Mouse (Mus musculus): ENCODE measurements at regions not wholly inside any gene's neighbourhood (a gene's known extent, or its start where the extent isn't known, plus 50 kb on each side); places are given as distances from the start of the nearest gene placed in this dataset.

DNA sequence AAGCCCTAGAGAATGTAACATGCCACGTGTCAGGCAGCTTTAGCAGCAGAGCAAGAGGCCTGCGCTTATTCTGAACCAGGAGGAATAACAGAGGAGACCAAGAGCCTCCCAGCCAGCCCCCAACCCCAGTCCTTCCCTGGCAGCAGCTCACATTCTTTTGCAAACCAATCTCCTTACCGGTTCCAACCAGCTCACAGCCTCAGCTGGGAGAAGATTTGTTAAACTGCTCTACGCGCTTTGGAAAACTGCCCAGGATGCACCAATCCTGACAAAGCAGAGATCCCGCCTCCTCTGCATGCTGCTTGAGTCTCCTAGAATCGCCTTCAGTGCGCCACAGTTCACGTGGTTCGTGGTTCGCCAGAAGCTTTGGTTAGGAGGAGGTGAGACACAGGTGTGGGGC is 51.8 kb downstream of the Gm9376 start:
- DNase-seq (ENCODE audit: low spot score) = no peak

DNA sequence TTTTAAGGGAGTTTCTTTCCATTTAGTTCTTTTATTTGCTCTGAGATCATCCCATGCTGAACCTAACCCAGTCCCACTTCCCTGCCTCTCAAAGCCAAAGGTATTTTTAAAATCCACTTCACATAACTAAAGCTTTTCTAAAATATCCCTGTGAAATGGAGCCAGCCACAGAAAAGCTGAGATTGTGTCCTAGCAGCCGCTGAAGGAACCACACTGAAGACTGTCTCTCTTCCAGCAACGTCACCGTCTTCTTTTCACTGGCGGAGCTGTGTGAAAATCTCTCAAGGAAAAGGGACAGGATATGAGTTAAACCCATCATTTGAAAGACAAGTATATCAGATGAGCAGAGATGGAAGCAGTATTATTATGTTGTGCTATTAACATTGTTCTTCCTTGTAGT is 53.3 kb downstream of the Gm9376 start:
- DNase-seq (ENCODE audit: low spot score) = no peak

DNA sequence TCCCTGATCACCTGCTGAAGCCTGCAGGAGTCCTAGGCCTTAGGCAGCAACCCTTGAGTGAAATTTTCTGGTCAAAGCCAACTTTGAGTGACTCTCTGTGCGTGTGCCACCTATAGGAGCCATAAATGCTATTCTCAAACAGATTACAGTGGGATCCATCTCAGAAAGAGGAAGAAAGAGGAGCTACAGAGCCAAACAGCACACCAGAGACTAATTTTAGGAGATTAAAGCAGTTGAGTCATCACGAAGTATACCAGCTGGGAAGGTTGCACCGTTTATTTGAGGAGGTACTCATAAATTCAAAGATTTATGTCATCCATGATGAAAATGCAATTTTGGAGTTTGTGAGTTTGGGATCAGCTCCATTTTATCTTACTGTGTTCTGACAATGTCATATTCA is 54.3 kb downstream of the Gm9376 start:
- no peak for DNase-seq (ENCODE audit: low spot score)

DNA sequence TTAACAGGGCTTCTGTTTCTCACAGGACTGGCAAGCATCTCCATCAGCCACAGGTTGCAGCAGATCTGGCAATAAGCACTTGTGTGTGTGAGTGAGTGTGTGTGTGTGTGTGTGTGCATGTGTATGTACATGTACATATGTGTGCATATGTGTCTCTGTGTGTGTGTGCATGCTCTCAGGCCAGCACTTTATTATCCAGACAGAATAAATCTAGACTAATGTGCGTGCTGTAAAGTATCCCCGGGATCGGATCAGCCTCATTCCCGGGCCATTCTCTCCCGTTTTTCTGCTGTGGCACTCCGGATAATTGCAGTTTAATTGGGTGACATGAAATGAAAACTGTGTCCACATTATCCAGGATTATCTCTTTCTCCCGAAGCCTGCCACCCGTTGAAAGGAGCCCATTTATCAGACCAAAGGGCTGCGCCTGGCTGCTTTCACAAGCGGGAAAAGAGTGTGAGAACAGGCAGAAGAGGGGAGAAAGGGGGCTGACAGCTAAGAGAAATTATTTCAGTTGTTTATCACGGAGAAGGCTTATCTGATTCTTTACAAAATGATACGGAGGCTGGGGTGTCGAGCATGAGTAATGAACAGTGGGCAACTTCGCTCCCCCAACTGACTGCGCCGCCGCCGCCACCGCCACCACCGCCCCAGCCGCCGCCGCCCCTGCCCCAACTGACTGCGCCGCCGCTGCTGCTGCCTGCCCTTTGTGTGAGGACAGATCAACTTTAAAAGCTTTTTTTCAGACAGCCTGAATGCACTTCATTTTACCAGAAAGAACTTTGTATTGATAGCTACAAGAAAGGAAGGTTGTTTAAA is 55.5 kb downstream of the Gm9376 start:
- DNase-seq (ENCODE audit: low spot score) = no peak

DNA sequence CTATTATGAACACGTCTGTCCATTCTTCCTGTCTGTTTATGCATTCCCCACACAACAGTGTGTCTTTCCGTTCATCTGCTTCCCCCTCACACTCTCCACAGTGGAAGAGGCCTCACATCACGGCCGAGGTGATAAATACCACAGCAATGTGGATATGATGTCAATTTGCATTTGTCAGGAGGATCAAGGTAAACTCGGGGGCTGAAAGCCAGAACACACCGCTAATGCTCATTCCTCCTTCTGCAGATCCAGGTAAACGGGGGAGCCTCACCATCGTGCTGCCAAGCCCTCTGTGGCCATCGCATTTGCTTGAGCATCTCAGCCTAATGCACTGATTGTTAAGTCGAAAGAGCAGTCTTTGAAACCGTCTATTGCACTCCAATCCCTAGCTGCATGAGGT is 56.1 kb downstream of the Gm9376 start:
- DNase-seq (ENCODE audit: low spot score) = no peak

DNA sequence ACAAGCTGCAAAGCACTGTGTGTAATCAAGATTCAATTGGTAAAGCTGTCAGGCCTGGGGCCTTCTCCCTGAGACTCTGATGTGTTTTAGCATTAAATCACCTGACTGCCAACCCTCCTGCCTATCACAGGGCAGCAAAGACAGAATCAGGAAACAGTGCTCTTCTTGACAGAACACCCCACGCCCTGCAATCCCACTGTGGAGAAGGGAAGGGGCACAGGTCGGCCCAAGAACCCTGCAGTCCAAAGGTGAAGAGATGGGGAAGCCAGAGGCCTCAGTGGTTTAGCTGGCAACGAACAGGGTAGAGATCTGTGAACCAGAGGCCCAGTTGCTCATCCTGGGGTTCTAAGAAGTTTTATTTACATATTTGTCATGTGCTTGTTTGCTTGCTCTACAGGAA is 71.3 kb downstream of the Gm9376 start:
- DNase-seq (ENCODE audit: low spot score) = no peak

DNA sequence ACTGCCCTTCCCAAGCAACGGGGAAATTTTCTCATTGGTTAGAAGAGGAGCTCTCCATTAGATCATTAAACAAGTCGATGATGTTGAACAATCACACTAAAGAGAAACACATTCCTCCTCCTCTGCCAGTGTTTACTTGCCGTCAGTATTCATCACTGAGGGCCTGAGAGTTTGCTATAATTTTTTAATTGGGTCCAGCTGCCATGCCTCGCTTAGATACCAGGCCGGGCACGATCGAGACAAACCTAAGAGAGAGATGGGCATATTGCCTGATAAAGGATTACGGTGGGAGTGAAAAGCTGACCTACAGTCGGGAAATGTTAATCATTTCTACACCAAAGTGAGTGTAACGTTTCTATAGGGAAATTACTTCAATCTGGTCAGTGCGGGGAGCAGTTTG is 96.2 kb downstream of the Gm9376 start:
- DNase-seq (ENCODE audit: low spot score) = no peak

DNA sequence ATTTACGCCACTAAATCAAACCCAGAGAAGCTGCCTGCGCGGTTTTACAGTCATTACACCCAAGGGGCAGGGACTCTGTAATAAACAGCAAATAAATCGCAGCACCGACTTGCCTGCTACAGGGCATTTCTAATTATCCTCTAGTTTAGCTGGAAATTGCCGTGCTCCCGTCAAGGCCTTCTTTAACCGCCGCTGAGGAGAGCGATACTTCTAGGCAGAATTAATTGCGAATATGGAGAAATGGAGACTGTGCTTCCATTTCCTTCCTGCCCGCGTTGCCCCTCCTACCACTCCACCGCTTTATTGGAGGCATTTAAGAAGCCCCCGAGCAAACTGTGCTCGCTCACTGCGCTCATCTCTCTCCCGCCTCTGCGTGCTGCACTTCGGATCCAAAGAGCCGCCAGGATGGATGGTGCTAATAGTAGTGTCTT is 96.6 kb downstream of the Gm9376 start:
- no peak for DNase-seq (ENCODE audit: low spot score)

DNA sequence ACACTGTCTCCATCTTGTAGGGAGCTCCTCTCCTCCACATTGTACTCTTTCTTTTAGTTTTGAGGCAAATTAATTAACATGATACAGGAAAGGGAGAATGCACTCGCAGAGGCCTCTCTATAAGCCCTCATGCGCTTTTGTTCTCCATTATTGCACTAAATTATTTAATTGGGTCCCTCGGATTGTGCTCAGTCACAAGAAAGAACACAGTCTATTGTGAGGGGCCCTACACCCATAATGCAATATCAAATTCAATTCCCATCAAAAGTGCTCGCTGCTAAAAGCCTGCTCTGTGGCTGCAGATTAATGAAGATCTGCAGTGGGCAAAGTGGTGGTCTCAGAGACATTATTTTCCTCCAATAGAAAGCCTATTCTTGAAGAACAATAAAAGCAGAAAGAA is 99.8 kb downstream of the Gm9376 start:
- DNase-seq (ENCODE audit: low spot score) = no peak

DNA sequence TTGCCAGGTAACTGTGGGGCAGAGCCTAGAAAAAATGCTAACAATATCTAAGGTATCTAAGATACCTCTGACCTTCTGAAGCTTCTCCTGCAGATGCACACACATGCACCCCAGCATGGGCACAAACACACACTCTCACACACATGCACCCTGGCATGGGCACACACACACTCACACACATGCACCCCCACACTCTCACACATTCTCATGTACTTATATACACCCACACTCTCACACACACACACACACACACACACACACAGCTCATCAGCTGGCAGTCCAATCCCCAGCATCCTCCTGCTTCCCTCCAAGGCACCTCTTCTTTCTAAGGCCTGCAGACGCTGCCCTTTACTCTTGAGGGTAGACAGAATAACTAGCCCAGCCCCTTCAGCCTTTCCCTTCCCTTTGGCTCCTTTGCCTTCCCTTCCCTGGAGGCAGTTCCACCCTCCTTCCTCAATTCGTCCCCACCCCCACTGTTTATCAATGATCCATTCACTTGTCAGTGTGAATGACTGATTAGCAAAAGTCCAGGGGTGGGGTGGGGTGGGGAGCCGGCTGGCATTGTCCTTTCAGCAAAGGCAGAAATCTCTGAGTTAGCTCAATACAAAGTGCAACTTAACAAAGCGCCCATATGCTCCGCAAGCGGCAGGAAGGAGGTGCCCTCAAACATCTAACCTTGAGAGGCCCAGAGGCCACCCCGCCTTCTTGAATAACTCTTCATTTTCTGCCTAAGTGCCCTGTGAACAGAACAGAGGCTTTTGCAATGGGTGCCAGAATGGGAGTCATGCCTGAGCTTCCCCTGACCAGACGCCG is 102.1 kb downstream of the Gm9376 start:
- no peak for DNase-seq (ENCODE audit: low spot score)

DNA sequence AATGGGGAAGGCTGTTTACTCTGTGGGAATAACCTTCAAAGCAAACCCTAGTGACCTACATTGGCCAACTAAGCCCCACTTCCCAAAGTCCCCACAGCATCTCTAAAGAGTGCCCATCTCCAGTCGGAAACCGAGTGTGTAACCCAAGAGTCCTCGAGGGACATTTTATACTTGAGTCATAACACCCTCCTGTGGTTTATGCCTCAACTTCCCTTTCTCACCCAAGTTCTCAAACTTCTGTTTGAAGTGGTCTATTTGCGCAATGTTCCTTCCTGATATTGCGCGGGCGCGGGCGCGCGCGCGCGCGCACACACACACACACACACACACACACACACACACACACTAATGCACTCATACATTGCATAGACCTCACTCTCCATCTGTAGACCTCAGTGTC is 104.6 kb downstream of the Gm9376 start:
- no peak for DNase-seq (ENCODE audit: low spot score)

DNA sequence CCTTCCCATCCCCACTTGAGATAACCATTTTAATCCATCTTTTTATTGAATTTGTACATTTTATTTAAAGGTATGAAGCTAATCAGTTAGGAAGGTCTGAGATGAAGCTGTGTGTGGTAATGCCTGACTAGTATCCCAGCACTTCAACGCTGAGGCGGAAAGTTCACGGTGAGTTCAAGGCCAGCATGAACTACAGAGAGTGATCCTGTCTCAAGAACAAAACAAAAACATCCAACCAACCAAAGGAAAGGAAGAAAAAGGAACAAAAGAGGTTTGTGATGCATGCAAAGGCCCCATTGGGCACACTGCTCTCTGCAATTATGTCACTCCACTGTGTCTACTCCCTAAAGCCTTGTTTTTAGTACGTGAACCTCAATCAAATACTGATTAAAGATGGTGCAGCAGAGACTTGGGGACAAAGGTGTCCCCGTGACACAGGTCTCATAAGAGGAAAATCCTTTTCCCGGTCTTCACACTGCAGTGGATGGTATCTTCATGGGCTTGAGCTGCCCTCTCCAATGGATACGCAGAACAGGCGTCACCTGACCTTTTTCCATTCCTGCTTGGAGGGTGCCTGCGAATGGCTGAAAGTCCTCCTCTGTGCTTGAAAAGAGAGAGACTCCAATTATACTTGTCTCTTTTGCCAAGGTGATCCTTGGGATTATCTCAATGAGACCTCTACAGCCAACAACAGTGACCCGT is 108.2 kb downstream of the Gm9376 start:
- DNase-seq (ENCODE audit: low spot score) = no peak

DNA sequence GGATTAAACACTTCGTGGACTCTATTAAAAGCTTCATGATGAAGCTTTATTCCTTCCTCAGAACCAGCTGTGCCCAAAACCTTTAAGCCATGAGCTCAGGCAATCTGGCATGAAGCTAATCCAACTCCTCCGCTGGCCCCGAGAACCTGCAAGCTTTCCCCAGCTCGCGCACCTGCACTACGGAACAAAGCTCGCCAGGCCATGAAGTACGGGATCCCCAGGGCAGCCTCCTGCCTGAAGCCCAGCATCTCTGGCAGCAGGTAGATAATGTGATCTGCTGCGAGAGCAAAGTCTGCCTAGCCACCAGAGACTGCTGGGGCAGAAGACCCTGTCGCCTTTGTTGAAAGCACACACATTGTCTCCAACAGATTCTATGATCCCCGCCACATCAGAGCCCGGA is 108.9 kb downstream of the Gm9376 start:
- DNase-seq (ENCODE audit: low spot score) = no peak

DNA sequence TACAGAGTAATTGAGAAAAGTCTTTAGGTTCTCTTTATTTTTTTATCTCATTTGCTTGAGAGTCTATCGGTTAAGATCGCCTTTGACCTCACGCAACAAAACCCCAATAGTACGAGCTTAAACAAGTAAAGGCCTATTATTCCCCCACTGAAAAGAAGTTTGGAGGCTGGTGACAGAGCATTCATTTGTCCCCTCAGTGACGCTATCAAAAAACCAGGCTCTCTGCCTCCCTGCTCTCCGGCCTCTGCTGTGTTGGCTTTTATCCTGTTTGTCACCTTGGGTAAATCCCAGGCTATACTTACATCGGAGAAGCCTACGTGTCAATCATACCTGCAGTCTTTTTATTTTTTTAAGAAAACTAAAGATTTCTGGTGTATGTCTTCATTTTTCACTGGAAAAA is 112.9 kb downstream of the Gm9376 start:
- DNase-seq (ENCODE audit: low spot score) = no peak

DNA sequence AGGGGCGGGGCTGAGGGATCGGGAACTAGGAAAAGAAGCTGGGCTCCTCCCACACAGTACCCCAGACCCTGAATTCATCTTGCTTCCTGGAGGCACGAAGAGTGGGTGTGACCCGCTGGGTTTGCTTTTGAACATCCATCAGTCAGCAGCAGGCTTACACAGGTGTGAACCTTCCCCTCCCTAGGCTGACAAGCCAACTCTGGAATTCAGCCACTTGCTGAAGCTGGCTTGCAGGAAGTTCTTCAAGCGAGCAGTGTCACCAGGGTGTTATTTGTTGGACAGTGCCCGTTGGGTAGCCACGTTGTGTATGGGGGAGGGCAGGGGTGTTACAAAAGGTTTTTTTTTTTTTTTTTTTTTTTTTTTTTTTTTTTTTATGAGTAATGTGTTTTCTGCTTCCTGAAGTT is 118.8 kb downstream of the Gm9376 start:
- peak; percentile 32 for DNase-seq (ENCODE audit: low spot score)

DNA sequence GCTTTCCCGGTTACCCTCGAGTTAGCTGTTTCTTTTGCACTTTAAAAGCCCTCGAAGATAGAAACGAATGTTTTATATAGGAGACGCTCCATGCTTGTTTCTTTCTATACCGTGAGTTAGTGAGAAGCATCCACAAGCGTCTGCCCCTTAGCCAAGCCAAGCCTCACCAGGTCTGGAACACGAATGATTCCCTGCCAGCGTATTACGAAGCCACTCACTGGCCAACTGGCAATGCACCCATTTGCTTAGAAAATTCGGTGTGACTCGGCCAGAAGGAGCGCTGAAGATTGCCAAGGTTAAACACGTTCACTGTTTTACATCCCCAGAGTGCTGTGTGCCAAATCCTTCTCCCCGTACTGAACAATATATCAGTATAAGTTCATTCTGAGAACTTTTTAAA is 121.3 kb downstream of the Gm9376 start:
- no peak for DNase-seq (ENCODE audit: low spot score)

DNA sequence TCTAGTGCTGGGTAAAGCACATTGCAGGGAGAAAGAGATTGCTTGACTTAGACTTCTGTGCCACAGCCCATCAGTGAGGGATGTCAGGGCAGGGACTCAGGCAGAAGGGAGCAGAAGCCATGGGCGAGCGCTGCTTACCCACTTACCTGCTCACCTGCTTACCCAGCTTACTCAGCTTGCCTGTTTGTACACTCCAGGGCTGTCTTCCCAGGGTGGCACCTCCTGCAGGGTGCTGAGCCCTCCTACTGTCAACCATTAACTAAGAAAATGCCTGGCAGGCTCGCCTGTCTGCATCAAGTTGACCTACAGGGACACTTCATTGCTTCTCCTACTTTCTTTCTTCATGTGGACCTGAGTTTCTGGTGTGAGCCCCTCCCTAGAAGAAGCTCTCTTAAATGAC is 124.0 kb downstream of the Gm9376 start:
- no peak for DNase-seq (ENCODE audit: low spot score)

DNA sequence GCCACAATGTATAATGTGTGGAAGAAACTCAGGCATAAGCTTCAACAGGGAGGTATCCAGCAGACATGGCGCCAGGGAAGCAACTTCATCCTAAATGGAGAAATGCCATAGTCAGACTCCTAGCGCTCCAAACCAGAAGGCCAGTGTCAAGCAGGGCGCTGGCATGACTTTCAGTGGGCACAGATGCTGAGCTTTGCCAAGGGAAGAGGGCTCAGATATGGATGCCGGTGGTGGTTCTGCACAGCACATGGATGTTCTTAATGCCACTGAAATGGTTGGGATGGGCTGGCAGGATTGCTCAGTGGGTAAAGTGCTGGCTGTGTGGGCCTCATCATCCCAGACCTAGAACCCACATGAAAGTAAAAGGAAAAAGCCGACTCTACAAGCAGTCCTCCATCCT is 124.8 kb downstream of the Gm9376 start:
- DNase-seq (ENCODE audit: low spot score) = no peak

DNA sequence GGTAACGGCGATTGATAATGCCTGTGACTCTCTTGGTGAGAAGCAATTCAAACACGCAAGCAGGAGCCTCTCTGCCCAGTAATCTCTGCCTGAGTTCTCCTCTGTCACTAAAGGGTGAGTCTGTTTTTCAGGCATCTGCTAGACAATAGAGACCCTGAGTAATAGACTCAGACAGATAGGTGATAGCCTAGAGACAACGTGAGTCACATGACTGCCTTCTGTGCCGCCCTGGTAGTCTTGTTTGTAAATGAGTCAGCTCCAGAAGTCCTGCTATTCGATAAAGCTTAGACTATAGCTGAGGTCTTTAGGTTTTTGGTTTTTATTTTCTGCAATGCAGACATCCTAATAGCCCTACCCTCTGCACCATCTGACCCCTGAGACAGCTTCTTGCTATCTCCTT is 126.9 kb downstream of the Gm9376 start:
- no peak for DNase-seq (ENCODE audit: low spot score)

DNA sequence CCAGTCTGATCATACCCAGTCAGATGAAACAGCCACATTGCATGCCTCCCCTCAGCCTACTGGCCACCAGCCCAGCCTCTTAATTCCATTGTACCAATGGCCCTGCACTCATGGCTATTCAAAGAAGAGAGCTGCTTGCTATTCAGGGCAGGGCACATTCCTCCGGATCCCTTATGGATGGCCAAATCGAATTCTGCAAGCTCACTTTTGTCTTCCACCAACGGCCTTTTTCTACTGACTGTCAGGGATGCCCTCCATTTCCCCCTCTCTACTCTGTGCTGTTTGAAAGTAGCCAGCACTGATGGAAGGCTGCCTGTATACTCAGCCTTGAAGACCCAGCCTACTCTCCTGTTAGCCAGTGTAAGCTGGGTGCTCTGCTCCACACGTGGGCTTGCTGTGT is 147.5 kb downstream of the Gm9376 start:
- DNase-seq (ENCODE audit: low spot score) = no peak

DNA sequence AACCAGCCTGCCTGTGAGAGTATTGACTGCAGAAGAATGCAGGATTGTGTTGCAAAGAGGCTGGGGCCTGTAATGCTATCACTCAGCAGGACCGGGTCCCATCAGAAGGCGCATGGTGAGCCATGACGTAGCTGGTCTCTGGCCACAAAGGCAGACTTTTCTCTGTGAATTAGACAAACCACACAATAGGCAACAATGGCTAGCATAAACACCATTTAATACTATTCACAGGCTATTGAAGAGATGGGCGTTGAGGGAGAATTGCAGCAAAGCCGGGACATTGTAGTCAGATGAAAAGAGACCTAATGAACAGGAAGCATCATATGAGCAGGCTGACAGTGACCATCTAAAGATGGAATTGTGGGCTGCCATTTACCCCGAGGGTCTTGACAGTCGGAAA is 149.4 kb downstream of the Gm9376 start:
- no peak for DNase-seq (ENCODE audit: low spot score)

DNA sequence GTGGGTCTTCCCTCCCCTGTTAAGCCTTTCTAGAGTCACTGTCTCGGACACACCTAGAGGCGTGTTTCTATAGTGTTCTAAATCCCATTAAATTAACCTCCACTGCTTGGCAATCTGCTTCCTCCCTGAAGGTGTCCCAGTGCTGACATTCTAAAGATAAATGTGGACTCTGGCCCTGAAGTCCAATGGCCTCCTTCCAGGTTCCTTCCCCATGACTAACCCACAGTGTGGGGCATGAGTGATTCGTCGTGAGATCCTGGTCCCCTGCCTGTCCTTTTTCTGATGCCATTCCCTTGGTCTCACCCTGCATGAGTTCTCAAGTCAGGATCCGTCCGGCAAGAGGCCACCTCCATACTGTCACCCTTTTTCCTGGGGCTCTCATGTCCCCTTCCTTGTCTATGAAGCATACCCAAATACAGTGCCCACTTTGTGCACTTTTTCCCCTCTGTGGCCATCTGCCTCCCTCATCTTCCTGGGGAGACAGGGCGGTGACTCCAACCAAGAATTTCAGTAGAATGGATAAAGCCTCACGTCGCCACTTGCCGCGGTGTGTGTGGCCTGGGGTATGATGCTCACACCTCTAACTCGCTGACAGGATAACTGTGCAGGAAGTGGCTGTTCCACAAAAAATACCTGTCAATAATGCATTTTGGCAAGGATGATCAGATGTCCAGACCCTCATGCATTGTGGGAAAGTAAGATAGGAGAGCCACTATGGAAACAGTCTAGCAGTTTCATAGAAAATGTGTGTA is 152.9 kb downstream of the Gm9376 start:
- DNase-seq (ENCODE audit: low spot score) = no peak
